Mouse (Mus musculus) hindbrain, embryonic 10.5 days (tissue): ENCODE measurements around the gene Dcaf8. TPM values are rescaled to one million over a fixed set of nuclear protein-coding genes. Genes with fewer than 3 reads are reported as not detected.

Experiments
- DNase-seq: peaks from one replicate; pipeline ENCODE4 v3.0.0-alpha.2; 2017; ENCODE audit warnings: low spot score
- H3K27ac ChIP-seq: fragments of 300-500 bp; sonication (generic); 2 replicates; pipeline ENCODE4 v1.5.1; 2016; ENCODE audit warnings: mild to moderate bottlenecking, moderate library complexity
- H3K27me3 ChIP-seq: fragments of 300-500 bp; sonication (generic); 2 replicates; pipeline ENCODE4 v1.6.1; 2016; ENCODE audit warnings: mild to moderate bottlenecking; ENCODE audit not compliant: poor library complexity, insufficient read depth, severe bottlenecking
- H3K36me3 ChIP-seq: fragments of 300-500 bp; sonication (generic); 2 replicates; pipeline ENCODE4 v1.6.1; 2016; ENCODE audit warnings: mild to moderate bottlenecking, moderate library complexity
- H3K4me1 ChIP-seq: fragments of 300-500 bp; sonication (generic); replicated peaks from 2 replicates; pipeline ENCODE4 v1.6.1; 2016; ENCODE audit warnings: mild to moderate bottlenecking
- H3K4me3 ChIP-seq: fragments of 300-500 bp; sonication (generic); 2 replicates; pipeline ENCODE4 v1.5.1; 2016; ENCODE audit warnings: mild to moderate bottlenecking, moderate library complexity
- H3K9me3 ChIP-seq: fragments of 300-500 bp; sonication (generic); 2 replicates; pipeline ENCODE4 v1.6.1; 2016; ENCODE audit warnings: mild to moderate bottlenecking, moderate library complexity
- WGBS: fragments of 180-500 bp; shearing (Covaris S2); methylation state at CpG from one replicate; pipeline ENCODE4 v1.1.7; 2016; 5-methylcytosine and 5-hydroxymethylcytosine counted together
- polyA plus RNA-seq: library from polyadenylated mRNA; unstranded; fragments of >200 nt; fragmentation: Nextera tagmentation; extraction: Ambion mirVana; gene quantifications from 2 replicates; pipeline ENCODE4 v1.2.1, GENCODE M21; 2016

Dcaf8 gene
- polyA plus RNA-seq, 1 experiment from 2014 or later, result 120 TPM

DNA sequence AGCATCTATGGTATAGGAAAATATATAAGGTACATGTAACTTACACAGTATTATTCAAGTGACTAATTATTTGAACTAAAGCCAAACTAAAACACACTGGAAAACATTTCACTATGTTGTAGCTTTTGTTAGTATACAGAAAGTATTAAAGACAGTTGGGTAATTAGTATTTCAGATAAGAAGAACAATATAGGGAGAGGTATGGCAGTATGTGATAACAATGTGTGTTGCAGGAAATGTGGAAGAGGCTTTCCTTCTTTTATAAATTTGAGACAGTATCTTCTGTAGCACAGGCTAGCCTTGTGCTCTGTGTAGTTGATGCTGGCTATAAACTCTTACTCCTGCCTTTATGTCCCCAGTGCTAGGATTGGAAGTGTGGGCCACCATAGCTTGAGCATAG is 36.0 kb downstream of the Dcaf8 start:
- no peaks in the 10 kb centered on the region for H3K9me3 ChIP-seq
- no peak overlapping the region for H3K27ac ChIP-seq
- H3K4me1 ChIP-seq, result no peaks in the 10 kb centered on the region
- DNase-seq, result no peak
- no peak overlapping the region for H3K4me3 ChIP-seq
- H3K27me3 ChIP-seq, result no peaks in the 10 kb centered on the region
- H3K36me3 ChIP-seq, result peaks cover 96% of the 10 kb centered on the region

DNA sequence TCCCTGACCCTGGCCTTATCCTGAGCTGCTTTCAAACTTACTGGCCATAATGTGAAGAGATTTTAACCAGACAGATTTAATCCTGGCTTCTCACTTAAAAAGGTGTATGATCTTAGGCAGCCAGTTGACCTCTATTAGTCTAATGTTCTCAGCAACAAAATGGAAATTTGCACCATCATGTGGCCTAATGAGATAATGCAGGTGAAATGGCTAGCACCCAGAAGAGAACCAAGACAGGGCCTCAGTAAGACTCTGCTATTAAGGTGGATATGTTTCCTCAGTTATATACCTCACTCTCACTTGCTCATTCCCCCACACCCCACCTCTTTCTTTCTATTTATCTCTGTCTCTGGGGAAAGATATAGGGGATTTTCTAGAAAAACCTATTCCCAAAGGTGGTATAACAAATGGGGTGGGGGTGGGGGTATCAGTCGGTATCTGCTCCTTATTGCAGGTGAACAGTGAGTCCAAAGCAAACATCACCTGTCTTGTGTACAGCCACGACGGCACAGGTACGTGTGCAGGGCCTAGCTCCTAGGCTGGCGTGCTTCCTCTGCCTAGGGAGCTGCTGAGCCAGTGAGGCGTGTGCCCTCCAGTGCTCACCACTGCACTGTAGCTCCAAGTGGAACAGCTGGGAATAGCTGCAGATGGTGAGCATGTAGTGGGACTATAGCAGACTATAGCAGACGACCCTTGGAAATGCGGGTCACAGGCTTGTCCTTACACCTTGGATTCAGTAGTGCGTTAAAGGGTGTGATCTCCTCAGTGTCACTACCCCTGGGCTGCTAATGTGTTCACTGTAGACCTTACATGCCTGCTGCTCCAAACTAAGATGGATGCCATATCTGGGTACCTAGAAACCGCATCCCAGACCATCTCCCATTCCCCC is 38.8 kb downstream of the Dcaf8 start:
- Histone ChIP-seq H3K36me3 (peaks cover 96% of the 10 kb centered on the region), H3K27ac (no peak overlapping the region), H3K4me1 (no peaks in the 10 kb centered on the region), H3K9me3 (no peaks in the 10 kb centered on the region), H3K4me3 (no peak overlapping the region), H3K27me3 (no peaks in the 10 kb centered on the region)
- no peak for DNase-seq
- 95% methylated on average over 10 of the region's 10 CpGs for WGBS

DNA sequence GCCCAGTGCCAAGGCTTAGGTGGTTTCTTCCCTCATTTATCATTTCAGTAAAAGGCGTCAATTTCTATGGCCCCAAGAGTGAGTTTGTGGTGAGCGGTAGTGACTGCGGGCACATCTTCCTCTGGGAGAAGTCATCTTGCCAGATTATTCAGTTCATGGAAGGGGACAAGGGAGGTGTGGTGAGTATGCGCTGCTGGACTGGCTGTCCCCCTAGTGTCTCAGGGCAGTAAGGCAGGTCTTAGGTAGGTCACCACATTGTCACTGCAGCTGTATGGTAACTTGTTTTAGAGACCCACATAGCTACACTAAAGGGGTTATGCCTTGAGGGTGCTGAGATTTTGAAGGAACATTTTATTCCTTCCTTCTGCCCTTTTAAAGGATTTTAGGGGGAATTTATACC is 41.0 kb downstream of the Dcaf8 start:
- no peaks in the 10 kb centered on the region for H3K27me3 ChIP-seq
- H3K36me3 ChIP-seq, result peaks cover 93% of the 10 kb centered on the region
- H3K9me3 ChIP-seq, result no peaks in the 10 kb centered on the region
- no peaks in the 10 kb centered on the region for H3K4me1 ChIP-seq
- DNase-seq, result peak; percentile 28
- H3K4me3 ChIP-seq, result no peak overlapping the region
- 75% methylated on average over 4 of the region's 4 CpGs for WGBS
- no peak overlapping the region for H3K27ac ChIP-seq

DNA sequence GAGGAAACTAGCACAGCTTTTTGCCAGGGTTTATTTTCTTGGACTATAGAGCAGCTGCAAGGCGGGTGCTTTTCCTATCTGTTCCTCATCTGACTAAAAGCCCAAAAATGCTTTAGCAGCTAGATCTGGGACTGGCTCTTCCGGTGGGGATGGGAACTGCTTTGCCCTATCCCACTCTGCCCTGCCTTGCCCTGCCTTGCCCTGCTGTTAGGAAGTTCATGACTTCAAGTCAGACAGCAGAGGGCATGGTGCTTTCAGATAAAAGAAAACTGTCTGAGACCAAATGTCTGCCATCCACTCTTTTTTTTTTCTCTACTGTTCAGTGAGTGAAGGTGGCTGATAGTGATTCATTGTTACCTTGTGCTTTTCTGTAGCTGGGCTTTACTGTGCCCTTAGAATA is 43.7 kb downstream of the Dcaf8 start:
- Histone ChIP-seq H3K4me3 (no peak overlapping the region), H3K27me3 (no peaks in the 10 kb centered on the region), H3K27ac (no peak overlapping the region), H3K4me1 (peaks cover 7% of the 10 kb centered on the region), H3K36me3 (peaks cover 96% of the 10 kb centered on the region), H3K9me3 (no peaks in the 10 kb centered on the region)
- DNase-seq, result no peak
- WGBS, result 91% methylated on average over 2 of the region's 2 CpGs

DNA sequence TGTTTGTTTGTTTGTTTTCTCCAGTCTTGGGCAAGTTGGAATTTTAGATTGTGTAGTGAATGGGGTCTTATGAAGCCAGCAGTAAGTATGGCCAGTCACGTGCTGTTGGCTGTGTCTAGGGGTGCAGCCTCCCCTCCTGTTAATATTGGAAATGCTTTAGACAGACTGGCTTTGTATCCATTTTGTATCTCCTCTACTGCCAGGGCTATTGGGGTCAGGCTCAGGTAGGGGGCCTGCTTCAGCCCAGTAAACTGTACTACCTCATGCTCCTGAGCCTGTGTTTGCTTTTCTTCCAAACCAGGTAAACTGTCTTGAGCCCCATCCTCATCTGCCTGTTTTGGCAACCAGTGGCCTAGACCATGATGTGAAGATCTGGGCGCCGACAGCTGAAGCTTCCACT is 44.3 kb downstream of the Dcaf8 start:
- H3K27ac ChIP-seq, result no peak overlapping the region
- 96% methylated on average over 3 of the region's 3 CpGs for WGBS

DNA sequence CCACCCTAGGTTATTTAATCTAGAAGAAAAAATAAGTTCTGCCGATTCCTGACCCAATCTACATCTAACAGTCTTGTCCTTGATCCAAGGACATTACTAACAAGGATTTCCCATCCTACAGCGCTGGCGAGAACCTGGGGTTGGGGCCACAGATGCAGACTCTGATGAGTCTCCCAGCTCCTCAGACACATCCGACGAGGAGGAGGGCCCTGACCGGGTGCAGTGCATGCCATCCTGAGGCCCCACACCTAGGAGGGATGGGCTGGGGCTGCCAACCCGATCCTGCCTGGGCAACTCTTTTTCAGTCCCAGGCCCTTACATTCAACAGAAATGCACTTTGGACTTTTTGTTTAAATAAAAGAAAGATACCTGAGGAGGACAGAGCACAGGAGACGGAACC is 46.6 kb downstream of the Dcaf8 start:
- peaks cover 96% of the 10 kb centered on the region for H3K36me3 ChIP-seq

More for the DNA sequence above, 44.3 kb downstream of the Dcaf8 start:
- Histone ChIP-seq H3K4me1 (peaks cover 7% of the 10 kb centered on the region), H3K36me3 (peaks cover 96% of the 10 kb centered on the region), H3K4me3 (no peak overlapping the region), H3K9me3 (no peaks in the 10 kb centered on the region), H3K27me3 (no peaks in the 10 kb centered on the region)
- DNase-seq, result no peak

DNA sequence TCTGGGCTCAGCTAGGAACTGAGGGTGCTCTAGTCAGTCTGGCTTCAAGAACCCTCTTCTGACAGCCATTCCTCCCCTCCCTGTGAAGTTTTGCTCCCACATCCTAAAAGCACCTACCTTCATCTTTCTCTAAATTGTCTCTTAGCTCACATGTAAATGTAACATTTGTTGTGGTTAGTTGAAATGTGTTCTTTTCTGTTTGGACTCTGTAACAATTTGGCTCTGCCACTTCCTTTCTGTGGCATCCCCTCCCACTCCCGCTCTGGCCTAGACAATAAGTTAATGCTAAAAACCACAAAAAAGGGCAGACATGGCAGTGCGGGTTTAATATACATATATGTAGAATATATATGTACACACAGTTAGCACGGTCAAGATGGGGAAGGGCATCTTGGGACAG is 49.3 kb downstream of the Dcaf8 start:
- DNase-seq, result no peak
- Histone ChIP-seq H3K27me3 (no peaks in the 10 kb centered on the region), H3K27ac (no peak overlapping the region), H3K4me1 (peaks cover 31% of the 10 kb centered on the region), H3K9me3 (no peaks in the 10 kb centered on the region), H3K4me3 (no peak overlapping the region), H3K36me3 (peaks cover 93% of the 10 kb centered on the region)
- WGBS, result 91% methylated on average over 3 of the region's 3 CpGs

More for the DNA sequence above, 46.6 kb downstream of the Dcaf8 start:
- H3K27me3 ChIP-seq, result no peaks in the 10 kb centered on the region
- peak overlapping the region; percentile 45; the same call in 1 of the 2 replicates for H3K27ac ChIP-seq
- H3K4me1 ChIP-seq, result peaks cover 7% of the 10 kb centered on the region
- H3K4me3 ChIP-seq, result no peak overlapping the region
- WGBS, result 79% methylated on average over 8 of the region's 8 CpGs
- no peaks in the 10 kb centered on the region for H3K9me3 ChIP-seq
- DNase-seq, result no peak

DNA sequence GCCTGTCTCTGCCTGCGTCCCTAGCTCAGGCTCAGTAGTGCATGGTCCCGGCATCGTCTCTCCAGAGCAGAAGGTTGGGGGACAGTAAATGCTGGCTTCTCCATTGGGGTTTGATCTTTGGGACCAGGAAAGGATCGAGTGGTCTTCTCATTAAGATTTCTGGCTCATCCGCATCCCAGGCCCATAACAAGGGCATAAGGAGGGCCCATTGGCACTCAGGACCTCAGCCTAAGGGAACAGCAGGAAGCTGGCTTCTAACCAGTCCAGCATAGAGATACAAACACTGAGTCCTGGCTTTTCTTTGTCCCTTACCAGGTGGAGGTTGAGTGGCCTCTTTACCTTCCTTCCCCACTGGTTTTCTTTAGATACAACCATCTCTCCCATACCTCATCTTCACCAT is 50.0 kb downstream of the Dcaf8 start:
- peaks cover 38% of the 10 kb centered on the region for H3K4me1 ChIP-seq
- H3K36me3 ChIP-seq, result peaks cover 89% of the 10 kb centered on the region
- no peak overlapping the region for H3K4me3 ChIP-seq
- no peaks in the 10 kb centered on the region for H3K27me3 ChIP-seq
- no peak overlapping the region for H3K27ac ChIP-seq
- WGBS, result 87% methylated on average over 5 of the region's 5 CpGs
- no peak for DNase-seq
- H3K9me3 ChIP-seq, result no peaks in the 10 kb centered on the region

DNA sequence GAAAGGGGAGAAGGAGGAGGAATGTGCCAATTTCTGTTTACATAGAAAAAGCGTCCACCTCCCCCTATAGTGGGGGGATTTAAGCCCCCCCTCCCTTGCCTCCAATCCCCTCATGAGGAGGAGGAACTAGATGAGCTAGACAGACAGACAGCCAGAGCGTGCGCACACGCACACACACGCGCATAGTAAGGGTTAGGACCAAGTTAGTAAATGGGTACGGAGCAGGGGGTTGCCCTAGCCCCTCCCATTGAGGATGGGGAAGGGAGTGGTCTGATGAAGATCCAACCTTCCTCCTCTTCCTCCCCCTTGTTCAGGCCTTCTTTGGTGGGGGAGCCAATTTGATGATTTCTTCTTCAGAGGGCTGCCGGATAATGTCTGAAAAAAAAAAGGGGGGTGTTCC is 50.4 kb downstream of the Dcaf8 start:
- H3K36me3 ChIP-seq, result peaks cover 88% of the 10 kb centered on the region
- H3K27ac ChIP-seq, result no peak overlapping the region
- DNase-seq, result no peak
- 91% methylated on average over 8 of the region's 8 CpGs for WGBS
- no peak overlapping the region for H3K4me3 ChIP-seq
- H3K9me3 ChIP-seq, result no peaks in the 10 kb centered on the region
- peaks cover 43% of the 10 kb centered on the region for H3K4me1 ChIP-seq
- H3K27me3 ChIP-seq, result no peaks in the 10 kb centered on the region

DNA sequence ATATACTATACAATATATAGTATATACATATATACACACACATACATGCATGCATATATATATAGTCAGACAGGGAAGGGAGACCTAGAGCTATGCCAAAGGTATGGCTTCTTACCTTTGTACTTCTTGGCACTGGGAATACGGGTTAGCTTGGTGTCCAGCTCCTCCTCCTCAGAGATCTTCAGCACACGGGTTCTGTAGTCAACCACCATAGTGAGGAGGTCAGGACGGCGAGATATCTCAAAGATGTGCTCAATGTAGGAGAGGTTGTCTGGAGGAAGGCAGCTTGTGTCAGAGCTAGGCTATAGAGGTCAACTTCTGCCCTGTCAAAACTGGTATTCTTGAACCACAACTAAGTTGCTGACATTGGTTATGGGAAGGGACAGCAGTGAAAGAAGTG is 51.1 kb downstream of the Dcaf8 start:
- H3K9me3 ChIP-seq, result no peaks in the 10 kb centered on the region
- no peak overlapping the region for H3K4me3 ChIP-seq
- peaks cover 50% of the 10 kb centered on the region for H3K4me1 ChIP-seq
- peaks cover 82% of the 10 kb centered on the region for H3K36me3 ChIP-seq
- WGBS, result 88% methylated on average over 4 of the region's 4 CpGs
- no peak overlapping the region for H3K27ac ChIP-seq
- no peak for DNase-seq
- no peaks in the 10 kb centered on the region for H3K27me3 ChIP-seq

DNA sequence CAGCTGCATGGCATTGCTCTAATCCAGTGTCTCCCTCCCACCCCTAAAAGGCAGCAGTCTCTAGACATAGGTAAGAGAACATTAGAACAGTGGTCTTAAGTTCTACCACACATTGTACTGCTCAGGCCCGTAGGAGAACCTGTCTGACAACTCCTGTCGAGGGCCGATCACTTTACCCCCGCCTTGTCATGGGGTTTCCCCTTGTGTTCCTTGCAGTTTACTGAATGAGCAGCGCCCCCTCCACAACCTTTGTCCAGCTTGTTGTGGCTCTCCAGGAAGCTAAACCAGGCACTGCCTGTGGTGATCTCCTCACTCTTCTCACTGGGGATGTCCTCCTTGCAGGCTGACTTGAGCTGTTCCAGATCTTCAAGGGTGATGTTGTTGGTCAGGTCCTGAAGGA is 52.3 kb downstream of the Dcaf8 start:
- Histone ChIP-seq H3K4me1 (peaks cover 55% of the 10 kb centered on the region), H3K4me3 (0 out of 2 replicates have a peak overlapping the region, but pooled peaks have one; percentile 69), H3K27ac (peak overlapping the region; percentile 94), H3K9me3 (no peaks in the 10 kb centered on the region), H3K36me3 (peaks cover 70% of the 10 kb centered on the region), H3K27me3 (no peaks in the 10 kb centered on the region)
- DNase-seq, result no peak
- 74% methylated on average over 5 of the region's 5 CpGs for WGBS

DNA sequence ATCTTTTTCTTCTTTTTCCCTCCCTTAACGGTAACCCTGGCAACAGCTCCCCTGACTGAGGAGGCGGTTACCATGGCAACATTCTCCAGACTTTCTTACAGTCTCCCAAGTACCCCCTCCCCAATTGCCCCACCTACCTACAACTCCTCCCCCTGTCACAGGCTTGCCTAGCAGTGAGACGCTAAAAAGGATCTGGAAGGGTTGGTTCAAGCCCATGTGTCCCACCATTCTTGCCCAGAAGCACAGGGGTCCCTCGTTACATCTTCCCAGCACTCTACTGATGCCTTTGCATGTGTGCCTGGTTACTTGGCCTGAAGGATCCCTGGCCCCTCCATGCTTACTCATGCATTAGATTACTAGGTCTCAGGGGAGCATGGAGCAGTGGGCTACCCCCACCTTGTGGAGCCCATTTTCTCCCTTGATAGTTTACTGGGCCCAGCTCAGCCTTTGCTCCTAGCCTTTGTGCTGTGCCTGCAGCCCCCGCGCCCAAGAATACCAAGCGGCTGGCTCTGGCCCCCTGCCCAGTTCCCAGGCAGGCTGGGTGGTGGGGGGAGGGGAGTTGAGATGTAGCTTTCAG is 53.1 kb downstream of the Dcaf8 start:
- H3K4me1 ChIP-seq, result peaks cover 63% of the 10 kb centered on the region
- 26% methylated on average over 7 of the region's 7 CpGs for WGBS
- peak overlapping the region; percentile 69 for H3K4me3 ChIP-seq
- H3K9me3 ChIP-seq, result no peaks in the 10 kb centered on the region
- H3K27me3 ChIP-seq, result no peaks in the 10 kb centered on the region
- peaks cover 62% of the 10 kb centered on the region for H3K36me3 ChIP-seq
- peak; percentile 70 for DNase-seq
- H3K27ac ChIP-seq, result peak overlapping the region; percentile 94
